Mouse (Mus musculus) neutrophil, adult 5-6 weeks (primary cell): ENCODE measurements around the gene Ubb. TPM values are rescaled to one million over a fixed set of nuclear protein-coding genes. Genes with fewer than 3 reads are reported as not detected.
"Not testable (repeated sequence)": the region's sequence is repeated elsewhere in the genome, so short reads cannot be mapped to it uniquely, and the experiment has no call there.

Experiments
- ATAC-seq: fragments of 151-379, 151-347 bp; 2 replicates; pipeline ENCODE4 v1.8.0; 2017; ENCODE audit warnings: mild to moderate bottlenecking, moderate TSS enrichment; ENCODE audit not compliant: insufficient number of reproducible peaks, poor library complexity, low FRiP score, severe bottlenecking; ENCODE audit errors: extremely low read depth
- total RNA-seq: library from RNA; stranded (forward); fragments of 200-1000 nt; gene quantifications from 2 replicates; pipeline ENCODE4 v1.2.3, GENCODE M21; 2017

The Ubb gene
- total RNA-seq: 1,420 and 1,558 TPM in 2 replicates

GRCm38 (mm10) chr11:62550727-62551225, at the start of gene Ubb:
Ubb (plus strand) TSS chr11:62551171.
- ATAC-seq: peak; percentile 89

- ATAC-seq: peak; percentile 37; the same call in 1 of the 2 replicates
Observed at GRCm38 (mm10) chr11:62507683-62508082, 43.3 kb upstream of the Ubb start.

GRCm38 (mm10) chr11:62508365-62508764, 42.6 kb upstream of the Ubb start:
- not testable (repeated sequence) for ATAC-seq

- not testable (repeated sequence) for ATAC-seq
Observed at GRCm38 (mm10) chr11:62508816-62509215, 42.2 kb upstream of the Ubb start.

GRCm38 (mm10) chr11:62509571-62509970, 41.4 kb upstream of the Ubb start:
- no peak for ATAC-seq

- no peak for ATAC-seq
Observed at GRCm38 (mm10) chr11:62510956-62511355, 40.0 kb upstream of the Ubb start.

GRCm38 (mm10) chr11:62511444-62512202, 39.3 kb upstream of the Ubb start:
- ATAC-seq: no peak

GRCm38 (mm10) chr11:62512529-62513080, 38.4 kb upstream of the Ubb start:
- ATAC-seq: no peak

GRCm38 (mm10) chr11:62513311-62513710, 37.7 kb upstream of the Ubb start:
- no peak for ATAC-seq

- ATAC-seq: no peak
Observed at GRCm38 (mm10) chr11:62518991-62519390, 32.0 kb upstream of the Ubb start.

GRCm38 (mm10) chr11:62522283-62522682, 28.7 kb upstream of the Ubb start:
- ATAC-seq: no peak

- ATAC-seq: no peak
Observed at GRCm38 (mm10) chr11:62537089-62537488, 13.9 kb upstream of the Ubb start.

- ATAC-seq: no peak
Observed at GRCm38 (mm10) chr11:62537590-62537989, 13.4 kb upstream of the Ubb start.

- peak; percentile 20; the same call in 1 of the 2 replicates for ATAC-seq
Observed at GRCm38 (mm10) chr11:62538321-62539088, 12.5 kb upstream of the Ubb start.

GRCm38 (mm10) chr11:62539089-62539890, 11.7 kb upstream of the Ubb start, which contains the start of gene Cenpv:
Cenpv (minus strand) TSS chr11:62539261.
- ATAC-seq: peak; percentile 16; the same call in 1 of the 2 replicates

GRCm38 (mm10) chr11:62540167-62540566, 10.8 kb upstream of the Ubb start:
- no peak for ATAC-seq

GRCm38 (mm10) chr11:62540969-62541368, 10.0 kb upstream of the Ubb start:
- no peak for ATAC-seq

- ATAC-seq: no peak
Observed at GRCm38 (mm10) chr11:62541581-62541980, 9.4 kb upstream of the Ubb start.

- ATAC-seq: no peak
Observed at GRCm38 (mm10) chr11:62543991-62544390, 7.0 kb upstream of the Ubb start.
